18 mouse cellular contexts compared by ENCODE assay signal in the genomic region with DNA sequence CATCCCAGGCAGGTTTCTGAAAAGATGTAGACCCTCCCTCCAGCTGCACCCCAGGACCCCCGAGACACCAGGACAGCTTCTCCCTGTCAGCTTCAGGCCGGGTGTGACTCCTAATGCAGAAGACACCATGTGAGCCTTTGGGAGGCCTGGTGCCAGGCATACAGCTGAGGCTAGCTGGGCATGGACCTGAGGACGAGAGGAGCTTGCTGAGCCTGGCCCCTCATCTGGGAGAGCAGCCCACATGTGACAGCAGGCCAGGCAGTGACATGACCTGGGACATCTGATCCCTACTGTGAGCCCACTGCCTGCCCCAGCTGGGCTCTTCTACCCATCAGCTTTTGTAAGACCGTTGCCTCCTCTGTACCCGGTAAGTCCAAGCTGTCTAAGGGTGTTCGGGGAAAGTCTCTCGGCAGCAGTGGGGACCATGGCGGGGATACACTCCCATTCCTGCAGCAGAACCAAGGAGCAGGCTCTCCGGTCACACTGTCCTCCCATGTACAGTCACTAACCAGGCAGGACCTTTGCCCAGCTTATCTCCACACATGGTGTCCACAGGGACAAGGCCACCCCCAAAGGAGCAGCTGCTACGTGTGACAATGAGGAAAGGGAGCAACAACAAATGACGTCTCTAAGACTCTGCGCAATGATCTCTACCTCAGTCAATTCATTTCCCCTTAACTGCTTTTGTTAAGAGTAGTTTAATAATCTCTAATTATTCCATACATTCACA. TPM values are rescaled to one million over a fixed set of nuclear protein-coding genes. Genes with fewer than 3 reads are reported as not detected.
DNase-seq lines count a peak whose midpoint lies in the region; ATAC-seq and TF ChIP-seq lines count a peak whose summit lies in the region.
"Had no signal": no experiment of that assay in that cellular context is flagged by ENCODE, and none has a peak within 500 bp of the region (broad histone marks: within the 10 kb centered on the region; RNA-seq: fewer than 3 reads in every experiment).

No protein-coding gene starts in this region.

- H3K27me3 ChIP-seq in intestine, embryonic 16.5 days (replicated peaks; ENCODE audit: control insufficient read depth, insufficient read depth, low read length) = no peaks in the 10 kb centered on the region
- H3K27me3 ChIP-seq: forebrain, embryonic 15.5 days; lung, embryonic 15.5 days had no signal

- H3K4me3 ChIP-seq in layer of hippocampus, adult 2 months = no peak overlapping the region
- H3K4me3 ChIP-seq in intestine, embryonic 16.5 days (ENCODE audit: low read length) = no peak overlapping the region
- H3K4me3 ChIP-seq: forebrain, embryonic 15.5 days; heart, embryonic 12.5 days; lung, embryonic 15.5 days had no signal

- H3K4me2 ChIP-seq in intestine, embryonic 16.5 days (ENCODE audit: low read depth, low read length) = no peak overlapping the region
- H3K4me2 ChIP-seq: forebrain, embryonic 15.5 days; heart, embryonic 12.5 days; lung, embryonic 15.5 days had no signal

- ATAC-seq in intestine, embryonic 16.5 days = peak; percentile 70
- no peak for ATAC-seq in megakaryocyte-erythroid progenitor cell, adult 5-6 weeks (replicated peaks; ENCODE audit: low FRiP score, low TSS enrichment, poor library complexity, severe bottlenecking)
- ATAC-seq: activated CD4-positive, CD25-positive, alpha-beta regulatory T cell, adult 4 months; forebrain, embryonic 15.5 days; midbrain, embryonic 16.5 days had no signal

- H3K36me3 ChIP-seq in intestine, embryonic 16.5 days (ENCODE audit: control insufficient read depth, insufficient read depth, low read length) = no peaks in the 10 kb centered on the region
- H3K36me3 ChIP-seq: forebrain, embryonic 15.5 days; heart, embryonic 12.5 days; lung, embryonic 15.5 days had no signal

- no peak for TF ChIP-seq CTCF in layer of hippocampus, adult 2 months (conservative IDR thresholded peaks at IDR 0.05)

- 73% methylated on average over 12 of the region's 12 CpGs for WGBS in intestine, embryonic 16.5 days

- no peak overlapping the region; the same call in 1 of the 2 replicates for H3K9ac ChIP-seq in intestine, embryonic 16.5 days (ENCODE audit: low read depth, low read length)
- H3K9ac ChIP-seq: forebrain, embryonic 15.5 days; heart, embryonic 12.5 days; lung, embryonic 15.5 days had no signal

- no peaks in the 10 kb centered on the region for H3K9me3 ChIP-seq in intestine, embryonic 16.5 days (ENCODE audit: control insufficient read depth, low read length)
- H3K9me3 ChIP-seq: forebrain, embryonic 15.5 days; heart, embryonic 12.5 days; lung, embryonic 15.5 days had no signal

- DNase-seq in cerebellum, adult 11-12 months = peak; percentile 58
- no peak for DNase-seq in cerebellum, adult 8-10 months
- DNase-seq in layer of hippocampus, adult 2 months (ENCODE audit: low spot score in 2 of 2) = no peak
- DNase-seq in layer of hippocampus, adult 18-20 months (ENCODE audit: low spot score in 2 of 2) = no peak
- peak; percentile 60 for DNase-seq in cerebellum, adult 9-11 months
- no peak for DNase-seq in adrenal gland, postnatal 25 days
- DNase-seq: adrenal gland, postnatal 36 days; embryo, embryonic 11 days; kidney, adult 8-10 months; kidney, postnatal 36 days; thymus, postnatal 4 days had no signal

- H3K27ac ChIP-seq in layer of hippocampus, adult 2 months = peak overlapping the region; percentile 77
- no peak overlapping the region for H3K27ac ChIP-seq in intestine, embryonic 16.5 days (ENCODE audit: low read length)
- H3K27ac ChIP-seq: forebrain, embryonic 15.5 days; lung, embryonic 15.5 days had no signal

- peaks cover 7% of the 10 kb centered on the region; the same call in 1 of the 2 replicates for H3K4me1 ChIP-seq in intestine, embryonic 16.5 days (ENCODE audit: control insufficient read depth, insufficient read depth, low read length)
- H3K4me1 ChIP-seq: heart, embryonic 12.5 days; lung, embryonic 15.5 days had no signal

RNA-seq across cellular contexts. Expression of gene Camk2b, which starts 41.1 kb away (rescaled TPM):
- 1,000 to 10,000 TPM; 1,149 to 1,215 TPM for total RNA-seq in layer of hippocampus, adult 2 months (2021)
- total RNA-seq in layer of hippocampus, adult 18-20 months (2021) = 1,000 to 10,000 TPM; 1,052 to 1,163 TPM
- 5.8 and 6.8 TPM in 2 replicates for polyA plus RNA-seq in intestine, embryonic 16.5 days (2015; fragmentation: Nextera tagmentation; extraction: Ambion mirVana)
- 0.52 and 3.0 TPM in 2 replicates for total RNA-seq in megakaryocyte-erythroid progenitor cell, adult 5-6 weeks (2014; fragmentation: Nextera tagmentation)
- total RNA-seq in megakaryocyte-erythroid progenitor cell, adult 5-6 weeks (2017) = 1.6 TPM in 1 of 2 replicates, not detected in the other
- 10.0 and 13.6 TPM in 2 replicates for total RNA-seq in adrenal gland, postnatal 25 days (2021)

Comparison
In these comparisons a context has a peak if more than half of its experiments do, and no peak if none do; other contexts are left out.
1. DNase-seq: peak in cerebellum, adult 11-12 months (single experiment) and cerebellum, adult 9-11 months (single experiment); none in cerebellum, adult 8-10 months (single experiment), layer of hippocampus, adult 2 months (0 of 2), layer of hippocampus, adult 18-20 months (0 of 2) and adrenal gland, postnatal 25 days (single experiment).
2. RNA of gene Camk2b, which starts 41.1 kb away (total RNA-seq): 1,149 to 1,215 TPM in layer of hippocampus, adult 2 months and 1,052 to 1,163 TPM in layer of hippocampus, adult 18-20 months; 10.0 to 13.6 TPM in adrenal gland, postnatal 25 days and 0.52 to 3.0 TPM in megakaryocyte-erythroid progenitor cell, adult 5-6 weeks; every median in the first group is over 10 times any median in the second.